Mouse (Mus musculus) 3134 (cell line): ENCODE measurements around the gene Sipa1l1.
"Not testable (repeated sequence)": the region's sequence is repeated elsewhere in the genome, so short reads cannot be mapped to it uniquely, and the experiment has no call there.

ENCODE experiments used
- DNase-seq: peaks from one replicate; pipeline ENCODE4 v3.0.0-alpha.2; 2011; ENCODE audit warnings: low spot score; ENCODE audit not compliant: insufficient read length; ENCODE audit errors: extremely low read depth

Gene Sipa1l1

GRCm38 (mm10) chr12:82458017-82458416 is 288.9 kb downstream of the Sipa1l1 start:
- DNase-seq, result no peak

- no peak for DNase-seq
Measured at GRCm38 (mm10) chr12:82467234-82467633, 298.1 kb downstream of the Sipa1l1 start.

- no peak for DNase-seq
Measured at GRCm38 (mm10) chr12:82467641-82468040, 298.5 kb downstream of the Sipa1l1 start.

- DNase-seq, result no peak
Measured at GRCm38 (mm10) chr12:82468416-82468815, 299.3 kb downstream of the Sipa1l1 start.

- DNase-seq, result peak; percentile 70
Measured at GRCm38 (mm10) chr12:82469706-82470361, 300.7 kb downstream of the Sipa1l1 start.

- peak; percentile 75 for DNase-seq
Measured at GRCm38 (mm10) chr12:82470362-82470936, 301.3 kb downstream of the Sipa1l1 start.

- no peak for DNase-seq
Measured at GRCm38 (mm10) chr12:82472796-82473195, 303.7 kb downstream of the Sipa1l1 start.

GRCm38 (mm10) chr12:82473238-82473637 is 304.1 kb downstream of the Sipa1l1 start:
- DNase-seq, result no peak

- no peak for DNase-seq
Measured at GRCm38 (mm10) chr12:82474409-82474808, 305.3 kb downstream of the Sipa1l1 start.

GRCm38 (mm10) chr12:82476028-82476427 is 306.9 kb downstream of the Sipa1l1 start:
- no peak for DNase-seq

- DNase-seq, result no peak
Measured at GRCm38 (mm10) chr12:82476580-82476979, 307.5 kb downstream of the Sipa1l1 start.

GRCm38 (mm10) chr12:82477826-82478225 is 308.7 kb downstream of the Sipa1l1 start:
- DNase-seq, result no peak

GRCm38 (mm10) chr12:82478256-82478655 is 309.1 kb downstream of the Sipa1l1 start:
- no peak for DNase-seq

- DNase-seq, result no peak
Measured at GRCm38 (mm10) chr12:82479393-82479792, 310.3 kb downstream of the Sipa1l1 start.

- not testable (repeated sequence) for DNase-seq
Measured at GRCm38 (mm10) chr12:82480425-82480824, 311.3 kb downstream of the Sipa1l1 start.

- DNase-seq, result no peak
Measured at GRCm38 (mm10) chr12:82485466-82485865, 316.3 kb downstream of the Sipa1l1 start.

GRCm38 (mm10) chr12:82486829-82487560 is 317.9 kb downstream of the Sipa1l1 start:
- DNase-seq, result no peak

GRCm38 (mm10) chr12:82489093-82489492 is 320.0 kb downstream of the Sipa1l1 start:
- DNase-seq, result no peak

GRCm38 (mm10) chr12:82489621-82490020 is 320.5 kb downstream of the Sipa1l1 start:
- no peak for DNase-seq

GRCm38 (mm10) chr12:82492456-82492855 is 323.3 kb downstream of the Sipa1l1 start:
- no peak for DNase-seq

GRCm38 (mm10) chr12:82493260-82493659 is 324.1 kb downstream of the Sipa1l1 start:
- not testable (repeated sequence) for DNase-seq

- DNase-seq, result no peak
Measured at GRCm38 (mm10) chr12:82495936-82496335, 326.8 kb downstream of the Sipa1l1 start.
